Mouse (Mus musculus) stomach, embryonic 15.5 days (tissue): ENCODE data around the gene Tifa. TPM values are rescaled to one million over a fixed set of nuclear protein-coding genes. Genes with fewer than 3 reads are reported as not detected.
A peak's percentile ranks its signal among the peaks of the same experiment; 100 is the strongest.

Source experiments
- ATAC-seq: fragments of 200-750 bp; cut with Nextera tagmentation; 2 replicates; pipeline ENCODE4 v1.8.0; 2017; ENCODE audit warnings: low read depth, moderate number of reproducible peaks, moderate TSS enrichment; ENCODE audit not compliant: insufficient read depth, low FRiP score
- H3K27ac ChIP-seq: fragments of 300-500 bp; sonication (generic); 2 replicates; pipeline ENCODE4 v1.5.1; 2015; ENCODE audit warnings: mild to moderate bottlenecking, inconsistent platforms
- H3K27me3 ChIP-seq: fragments of 300-500 bp; sonication (generic); replicated peaks from 2 replicates; pipeline ENCODE4 v1.6.1; 2015; ENCODE audit warnings: inconsistent platforms
- H3K36me3 ChIP-seq: fragments of 300-500 bp; sonication (generic); 2 replicates; pipeline ENCODE4 v1.6.1; 2015; ENCODE audit warnings: inconsistent platforms
- H3K4me1 ChIP-seq: fragments of 300-500 bp; sonication (generic); 2 replicates; pipeline ENCODE4 v1.6.1; 2015; ENCODE audit warnings: inconsistent platforms
- H3K4me2 ChIP-seq: fragments of 300-500 bp; sonication (generic); 2 replicates; pipeline ENCODE4 v1.6.1; 2015; ENCODE audit warnings: mild to moderate bottlenecking, inconsistent platforms
- H3K4me3 ChIP-seq: fragments of 300-500 bp; sonication (generic); replicated peaks from 2 replicates; pipeline ENCODE4 v1.5.1; 2015; ENCODE audit warnings: inconsistent platforms
- H3K9ac ChIP-seq: fragments of 300-500 bp; sonication (generic); 2 replicates; pipeline ENCODE4 v1.6.1; 2015; ENCODE audit warnings: inconsistent platforms
- H3K9me3 ChIP-seq: fragments of 300-500 bp; sonication (generic); 2 replicates; pipeline ENCODE4 v1.6.1; 2016; ENCODE audit warnings: inconsistent platforms
- WGBS: fragments of 180-500 bp; shearing (Covaris S2); methylation state at CpG from one replicate; pipeline ENCODE4 v1.1.7; 2015; 5-methylcytosine and 5-hydroxymethylcytosine counted together
- polyA plus RNA-seq: library from polyadenylated mRNA; unstranded; fragments of >200 nt; fragmentation: Nextera tagmentation; extraction: Ambion mirVana; gene quantifications from 2 replicates; pipeline ENCODE4 v1.2.1, GENCODE M21; 2015

Tifa gene
- polyA plus RNA-seq, 1 experiment from 2014 or later = 8.1 TPM

GRCm38 (mm10) chr3:127807846-127808245 is 18.2 kb downstream of the Tifa start:
- Histone ChIP-seq H3K9ac (no peak overlapping the region), H3K27me3 (no peaks in the 10 kb centered on the region), H3K4me3 (no peak overlapping the region), H3K9me3 (no peaks in the 10 kb centered on the region), H3K27ac (no peak overlapping the region), H3K36me3 (peaks cover 14% of the 10 kb centered on the region; the same call in 1 of the 2 replicates), H3K4me1 (no peaks in the 10 kb centered on the region), H3K4me2 (no peak overlapping the region)
- ATAC-seq = no peak
- whole genome bisulfite sequencing = 87% methylated on average over 5 of the region's 5 CpGs

DNA sequence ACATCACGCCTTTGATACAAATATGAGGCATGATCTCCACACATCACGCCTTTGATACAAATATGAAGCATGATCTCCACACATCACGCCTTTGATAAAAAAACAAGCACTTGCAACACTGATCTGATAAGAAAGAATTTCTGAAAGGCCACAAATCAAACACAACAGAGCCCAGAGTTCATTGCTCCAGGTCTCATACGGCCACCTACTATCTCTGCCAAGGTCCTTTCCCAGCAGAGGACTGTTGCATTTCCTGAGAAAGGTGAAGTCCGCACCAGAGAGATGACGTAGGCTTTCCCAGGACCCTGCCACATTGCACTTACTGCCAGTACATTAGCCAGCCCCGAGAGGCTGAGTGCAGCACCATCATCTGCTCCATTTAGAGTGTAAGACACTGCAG is 19.5 kb downstream of the Tifa start:
- Histone ChIP-seq H3K27me3 (no peaks in the 10 kb centered on the region), H3K4me1 (no peaks in the 10 kb centered on the region), H3K4me2 (no peak overlapping the region), H3K27ac (no peak overlapping the region), H3K9me3 (no peaks in the 10 kb centered on the region), H3K36me3 (peaks cover 14% of the 10 kb centered on the region; the same call in 1 of the 2 replicates), H3K4me3 (no peak overlapping the region), H3K9ac (no peak overlapping the region)
- ATAC-seq = no peak
- WGBS = 90% methylated on average over 7 of the region's 7 CpGs

GRCm38 (mm10) chr3:127817120-127817683 is 27.6 kb downstream of the Tifa start:
- WGBS = 74% methylated on average over 7 of the region's 7 CpGs
- Histone ChIP-seq H3K9me3 (no peaks in the 10 kb centered on the region), H3K9ac (no peak overlapping the region), H3K4me1 (no peaks in the 10 kb centered on the region), H3K27ac (no peak overlapping the region), H3K27me3 (no peaks in the 10 kb centered on the region), H3K36me3 (peaks cover 9% of the 10 kb centered on the region; the same call in 1 of the 2 replicates), H3K4me3 (no peak overlapping the region), H3K4me2 (no peak overlapping the region)
- ATAC-seq = no peak

GRCm38 (mm10) chr3:127818694-127819663 is 29.4 kb downstream of the Tifa start:
- H3K36me3 ChIP-seq = peaks cover 12% of the 10 kb centered on the region; the same call in 1 of the 2 replicates
- 66% methylated on average over 11 of the region's 11 CpGs for WGBS
- ATAC-seq = peak; percentile 27; the same call in 1 of the 2 replicates
- H3K4me2 ChIP-seq = no peak overlapping the region
- H3K27ac ChIP-seq = no peak overlapping the region
- no peaks in the 10 kb centered on the region for H3K27me3 ChIP-seq
- H3K9ac ChIP-seq = no peak overlapping the region
- H3K4me1 ChIP-seq = no peaks in the 10 kb centered on the region
- no peaks in the 10 kb centered on the region for H3K9me3 ChIP-seq
- no peak overlapping the region for H3K4me3 ChIP-seq

DNA sequence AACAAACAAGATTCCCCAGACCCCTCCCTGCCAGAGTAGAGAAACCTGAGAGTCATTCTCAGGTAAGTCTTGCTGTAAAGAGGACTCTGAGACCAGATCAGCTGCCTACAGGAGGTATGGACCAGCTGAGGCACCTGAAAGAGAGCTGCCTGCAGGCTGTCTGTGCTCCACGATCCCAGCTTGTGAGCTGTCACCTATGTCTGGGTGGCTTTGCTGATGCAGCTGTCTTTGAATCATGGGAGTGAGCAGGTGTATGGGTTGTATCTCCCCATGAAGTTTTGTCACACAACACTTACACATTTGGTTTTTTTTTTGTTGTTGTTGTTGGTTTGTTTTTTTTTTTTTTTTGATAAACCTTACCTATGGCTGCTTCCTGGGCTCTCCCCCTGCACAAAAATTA is 30.8 kb downstream of the Tifa start:
- Histone ChIP-seq H3K9ac (no peak overlapping the region), H3K9me3 (no peaks in the 10 kb centered on the region), H3K27me3 (no peaks in the 10 kb centered on the region), H3K36me3 (peaks cover 12% of the 10 kb centered on the region; the same call in 1 of the 2 replicates), H3K4me3 (no peak overlapping the region), H3K4me2 (no peak overlapping the region), H3K4me1 (no peaks in the 10 kb centered on the region), H3K27ac (no peak overlapping the region)
- WGBS = 55% methylated on average over 1 of the region's 1 CpGs
- no peak for ATAC-seq

- H3K4me1 ChIP-seq = no peaks in the 10 kb centered on the region
- WGBS = 76% methylated on average over 5 of the region's 5 CpGs
These were observed 31.6 kb downstream of the Tifa start for GRCm38 (mm10) chr3:127821209-127821608.

GRCm38 (mm10) chr3:127823886-127824863 is 34.6 kb downstream of the Tifa start:
- ATAC-seq = no peak
- Histone ChIP-seq H3K36me3 (peaks cover 12% of the 10 kb centered on the region; the same call in 1 of the 2 replicates), H3K27ac (no peak overlapping the region), H3K4me3 (no peak overlapping the region), H3K4me1 (peaks cover 11% of the 10 kb centered on the region), H3K9ac (no peak overlapping the region), H3K9me3 (no peaks in the 10 kb centered on the region), H3K27me3 (no peaks in the 10 kb centered on the region), H3K4me2 (no peak overlapping the region)
- 82% methylated on average over 17 of the region's 17 CpGs for WGBS

More at GRCm38 (mm10) chr3:127821209-127821608, 31.6 kb downstream of the Tifa start:
- H3K36me3 ChIP-seq = peaks cover 12% of the 10 kb centered on the region; the same call in 1 of the 2 replicates
- H3K4me2 ChIP-seq = no peak overlapping the region
- H3K9me3 ChIP-seq = no peaks in the 10 kb centered on the region
- H3K4me3 ChIP-seq = no peak overlapping the region
- no peak overlapping the region for H3K9ac ChIP-seq
- no peak overlapping the region for H3K27ac ChIP-seq
- no peaks in the 10 kb centered on the region for H3K27me3 ChIP-seq
- no peak for ATAC-seq

DNA sequence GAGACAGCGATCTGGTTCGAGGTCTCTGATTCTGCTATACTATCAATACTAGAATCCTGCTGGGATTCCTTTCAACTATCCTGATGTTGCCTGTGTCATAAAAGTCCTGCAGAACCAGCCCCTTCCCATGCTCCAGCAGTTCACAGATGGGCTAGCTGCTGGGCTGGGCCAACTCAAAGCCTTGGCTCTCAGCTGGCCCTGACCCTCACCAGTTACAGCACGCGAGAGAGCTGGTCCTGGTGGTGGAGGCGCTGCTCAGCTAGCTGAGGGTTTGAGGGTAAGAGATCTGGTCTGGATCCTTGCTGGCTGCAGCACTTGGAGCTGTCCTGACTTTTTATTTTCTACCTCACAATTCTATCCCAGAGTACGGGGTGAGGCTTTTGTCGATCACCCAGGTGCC is 36.9 kb downstream of the Tifa start:
- H3K9me3 ChIP-seq = no peaks in the 10 kb centered on the region
- H3K9ac ChIP-seq = no peak overlapping the region
- H3K27me3 ChIP-seq = no peaks in the 10 kb centered on the region
- no peak for ATAC-seq
- no peak overlapping the region for H3K4me2 ChIP-seq
- H3K4me3 ChIP-seq = no peak overlapping the region
- H3K4me1 ChIP-seq = peaks cover 11% of the 10 kb centered on the region
- no peak overlapping the region for H3K27ac ChIP-seq
- WGBS = 68% methylated on average over 7 of the region's 7 CpGs
- H3K36me3 ChIP-seq = peaks cover 5% of the 10 kb centered on the region; the same call in 1 of the 2 replicates

GRCm38 (mm10) chr3:127827123-127827522 is 37.5 kb downstream of the Tifa start:
- Histone ChIP-seq H3K9ac (no peak overlapping the region), H3K27ac (no peak overlapping the region), H3K4me3 (no peak overlapping the region), H3K27me3 (no peaks in the 10 kb centered on the region), H3K4me2 (peak overlapping the region; percentile 29), H3K9me3 (no peaks in the 10 kb centered on the region), H3K4me1 (peaks cover 11% of the 10 kb centered on the region), H3K36me3 (peaks cover 3% of the 10 kb centered on the region; the same call in 1 of the 2 replicates)
- WGBS = 20% methylated on average over 7 of the region's 7 CpGs
- peak; percentile 71; the same call in 1 of the 2 replicates for ATAC-seq

- no peak overlapping the region for H3K9ac ChIP-seq
- no peak for ATAC-seq
- no peak overlapping the region for H3K27ac ChIP-seq
- no peaks in the 10 kb centered on the region for H3K9me3 ChIP-seq
- peaks cover 14% of the 10 kb centered on the region for H3K4me1 ChIP-seq
- no peaks in the 10 kb centered on the region for H3K36me3 ChIP-seq
- no peak overlapping the region for H3K4me2 ChIP-seq
- H3K4me3 ChIP-seq = no peak overlapping the region
- WGBS = 89% methylated on average over 10 of the region's 10 CpGs
- H3K27me3 ChIP-seq = no peaks in the 10 kb centered on the region
These were observed 40.6 kb downstream of the Tifa start for GRCm38 (mm10) chr3:127830183-127830582.

- no peak overlapping the region for H3K27ac ChIP-seq
- WGBS = 51% methylated on average over 6 of the region's 6 CpGs
- ATAC-seq = no peak
- no peak overlapping the region for H3K4me2 ChIP-seq
- H3K36me3 ChIP-seq = no peaks in the 10 kb centered on the region
- H3K9me3 ChIP-seq = no peaks in the 10 kb centered on the region
- no peak overlapping the region for H3K9ac ChIP-seq
- no peaks in the 10 kb centered on the region for H3K27me3 ChIP-seq
- no peak overlapping the region for H3K4me3 ChIP-seq
- peaks cover 18% of the 10 kb centered on the region for H3K4me1 ChIP-seq
These were observed 41.5 kb downstream of the Tifa start for GRCm38 (mm10) chr3:127831079-127831478.
